Mouse (Mus musculus) limb, embryonic 12.5 days (tissue): ENCODE results near the gene C87436. TPM values are rescaled to one million over a fixed set of nuclear protein-coding genes. Genes with fewer than 3 reads are reported as not detected.

Experiments used
- ATAC-seq: fragments of 200-750 bp; cut with Nextera tagmentation; 2 replicates; pipeline ENCODE4 v1.8.0; 2017; ENCODE audit warnings: low read depth, moderate TSS enrichment; ENCODE audit not compliant: insufficient number of reproducible peaks, insufficient read depth, low FRiP score, low TSS enrichment
- H3K27ac ChIP-seq: fragments of 300-500 bp; sonication (generic); 2 replicates; pipeline ENCODE4 v1.5.1; 2016; ENCODE audit warnings: mild to moderate bottlenecking, moderate library complexity
- H3K27me3 ChIP-seq: fragments of 300-500 bp; sonication (generic); 2 replicates; pipeline ENCODE4 v1.6.1; 2016; ENCODE audit warnings: mild to moderate bottlenecking, moderate library complexity
- H3K36me3 ChIP-seq: fragments of 300-500 bp; sonication (generic); 2 replicates; pipeline ENCODE4 v1.6.1; 2016; ENCODE audit warnings: mild to moderate bottlenecking, moderate library complexity
- H3K4me1 ChIP-seq: fragments of 300-500 bp; sonication (generic); replicated peaks from 2 replicates; pipeline ENCODE4 v1.6.1; 2016
- H3K4me2 ChIP-seq: fragments of 300-500 bp; sonication (generic); 2 replicates; pipeline ENCODE4 v1.6.1; 2016; ENCODE audit warnings: mild to moderate bottlenecking, moderate library complexity
- H3K4me3 ChIP-seq: fragments of 300-500 bp; sonication (generic); replicated peaks from 2 replicates; pipeline ENCODE4 v1.5.1; 2016; ENCODE audit warnings: mild to moderate bottlenecking
- H3K9ac ChIP-seq: fragments of 300-500 bp; sonication (generic); replicated peaks from 2 replicates; pipeline ENCODE4 v1.6.1; 2016; ENCODE audit warnings: mild to moderate bottlenecking, moderate library complexity
- H3K9me3 ChIP-seq: fragments of 300-500 bp; sonication (generic); 2 replicates; pipeline ENCODE4 v1.6.1; 2016; ENCODE audit warnings: mild to moderate bottlenecking, moderate library complexity
- WGBS: fragments of 180-500 bp; shearing (Covaris S2); methylation state at CpG from one replicate; pipeline ENCODE4 v1.1.7; 2016; 5-methylcytosine and 5-hydroxymethylcytosine counted together
- polyA plus RNA-seq: library from polyadenylated mRNA; unstranded; fragments of >200 nt; fragmentation: Nextera tagmentation; extraction: Ambion mirVana; gene quantifications from 2 replicates; pipeline ENCODE4 v1.2.1, GENCODE M21; 2016

The C87436 gene
- polyA plus RNA-seq, 1 experiment from 2014 or later, result 25.8 TPM

GRCm38 (mm10) chr6:86497071-86497815 lies 59.1 kb downstream of the C87436 start:
- ATAC-seq, result no peak
- peak overlapping the region; percentile 48 for H3K4me2 ChIP-seq
- WGBS, result 18% methylated on average over 13 of the region's 13 CpGs
- peak overlapping the region; percentile 31 for H3K4me3 ChIP-seq
- no peaks in the 10 kb centered on the region for H3K27me3 ChIP-seq
- peaks cover 35% of the 10 kb centered on the region for H3K4me1 ChIP-seq
- H3K9me3 ChIP-seq, result no peaks in the 10 kb centered on the region; the same call in 1 of the 2 replicates
- no peaks in the 10 kb centered on the region for H3K36me3 ChIP-seq
- H3K27ac ChIP-seq, result peak overlapping the region; percentile 73
- peak overlapping the region; percentile 47; the same call in 1 of the 2 replicates for H3K9ac ChIP-seq

- no peaks in the 10 kb centered on the region; the same call in 1 of the 2 replicates for H3K9me3 ChIP-seq
These were observed 60.0 kb downstream of the C87436 start for GRCm38 (mm10) chr6:86497942-86498732.

GRCm38 (mm10) chr6:86499571-86500109 lies 61.5 kb downstream of the C87436 start:
- no peak for ATAC-seq
- Histone ChIP-seq H3K4me2 (no peak overlapping the region), H3K9me3 (no peaks in the 10 kb centered on the region; the same call in 1 of the 2 replicates), H3K4me3 (no peak overlapping the region), H3K9ac (no peak overlapping the region), H3K4me1 (peaks cover 26% of the 10 kb centered on the region), H3K27me3 (no peaks in the 10 kb centered on the region), H3K27ac (no peak overlapping the region), H3K36me3 (no peaks in the 10 kb centered on the region)
- 70% methylated on average over 5 of the region's 5 CpGs for WGBS

More at GRCm38 (mm10) chr6:86497942-86498732, 60.0 kb downstream of the C87436 start:
- peaks cover 35% of the 10 kb centered on the region for H3K4me1 ChIP-seq
- no peaks in the 10 kb centered on the region for H3K36me3 ChIP-seq
- ATAC-seq, result no peak
- H3K4me3 ChIP-seq, result peak overlapping the region; percentile 31
- H3K9ac ChIP-seq, result no peak overlapping the region
- H3K4me2 ChIP-seq, result peak overlapping the region; percentile 48
- H3K27me3 ChIP-seq, result no peaks in the 10 kb centered on the region
- 63% methylated on average over 11 of the region's 11 CpGs for WGBS
- H3K27ac ChIP-seq, result no peak overlapping the region

- Histone ChIP-seq H3K4me3 (no peak overlapping the region), H3K27ac (no peak overlapping the region), H3K9me3 (no peaks in the 10 kb centered on the region), H3K36me3 (no peaks in the 10 kb centered on the region), H3K27me3 (no peaks in the 10 kb centered on the region), H3K4me1 (no peaks in the 10 kb centered on the region), H3K9ac (no peak overlapping the region), H3K4me2 (no peak overlapping the region)
- WGBS, result 89% methylated on average over 4 of the region's 4 CpGs
- no peak for ATAC-seq
These were observed 65.3 kb downstream of the C87436 start for GRCm38 (mm10) chr6:86503513-86503912.

GRCm38 (mm10) chr6:86505671-86506070 lies 67.5 kb downstream of the C87436 start:
- WGBS, result 76% methylated on average over 7 of the region's 7 CpGs

GRCm38 (mm10) chr6:86506309-86506708 lies 68.1 kb downstream of the C87436 start:
- H3K9ac ChIP-seq, result no peak overlapping the region
- H3K4me3 ChIP-seq, result no peak overlapping the region
- no peak overlapping the region for H3K27ac ChIP-seq
- H3K9me3 ChIP-seq, result no peaks in the 10 kb centered on the region
- H3K4me2 ChIP-seq, result no peak overlapping the region
- no peak for ATAC-seq
- H3K27me3 ChIP-seq, result no peaks in the 10 kb centered on the region
- H3K4me1 ChIP-seq, result no peaks in the 10 kb centered on the region
- H3K36me3 ChIP-seq, result no peaks in the 10 kb centered on the region
- 71% methylated on average over 3 of the region's 3 CpGs for WGBS

More at GRCm38 (mm10) chr6:86505671-86506070, 67.5 kb downstream of the C87436 start:
- Histone ChIP-seq H3K9me3 (no peaks in the 10 kb centered on the region), H3K4me3 (no peak overlapping the region), H3K4me2 (no peak overlapping the region), H3K9ac (no peak overlapping the region), H3K27ac (no peak overlapping the region), H3K36me3 (no peaks in the 10 kb centered on the region), H3K27me3 (no peaks in the 10 kb centered on the region), H3K4me1 (no peaks in the 10 kb centered on the region)
- ATAC-seq, result no peak

GRCm38 (mm10) chr6:86507116-86507515 lies 68.9 kb downstream of the C87436 start:
- Histone ChIP-seq H3K27ac (no peak overlapping the region), H3K9me3 (no peaks in the 10 kb centered on the region), H3K9ac (no peak overlapping the region), H3K4me3 (no peak overlapping the region), H3K4me1 (no peaks in the 10 kb centered on the region), H3K4me2 (no peak overlapping the region), H3K36me3 (no peaks in the 10 kb centered on the region), H3K27me3 (no peaks in the 10 kb centered on the region)
- ATAC-seq, result no peak

- Histone ChIP-seq H3K4me2 (no peak overlapping the region), H3K27me3 (no peaks in the 10 kb centered on the region), H3K27ac (no peak overlapping the region), H3K36me3 (no peaks in the 10 kb centered on the region), H3K4me3 (no peak overlapping the region), H3K9ac (no peak overlapping the region), H3K4me1 (no peaks in the 10 kb centered on the region), H3K9me3 (no peaks in the 10 kb centered on the region)
- no peak for ATAC-seq
- 90% methylated on average over 3 of the region's 3 CpGs for WGBS
These were observed 70.6 kb downstream of the C87436 start for GRCm38 (mm10) chr6:86508736-86509135.

- 85% methylated on average over 4 of the region's 4 CpGs for WGBS
- no peak for ATAC-seq
- Histone ChIP-seq H3K9ac (no peak overlapping the region), H3K4me3 (no peak overlapping the region), H3K4me2 (no peak overlapping the region), H3K4me1 (no peaks in the 10 kb centered on the region), H3K9me3 (no peaks in the 10 kb centered on the region), H3K36me3 (no peaks in the 10 kb centered on the region), H3K27me3 (no peaks in the 10 kb centered on the region), H3K27ac (no peak overlapping the region)
These were observed 71.2 kb downstream of the C87436 start for GRCm38 (mm10) chr6:86509194-86509865.

- WGBS, result 60% methylated on average over 3 of the region's 3 CpGs
- Histone ChIP-seq H3K36me3 (no peaks in the 10 kb centered on the region), H3K27me3 (no peaks in the 10 kb centered on the region), H3K4me3 (no peak overlapping the region), H3K4me2 (no peak overlapping the region), H3K4me1 (no peaks in the 10 kb centered on the region), H3K27ac (no peak overlapping the region), H3K9me3 (no peaks in the 10 kb centered on the region), H3K9ac (no peak overlapping the region)
- ATAC-seq, result no peak
These were observed 71.7 kb downstream of the C87436 start for GRCm38 (mm10) chr6:86509866-86510200.

- H3K4me3 ChIP-seq, result no peak overlapping the region
- H3K27ac ChIP-seq, result no peak overlapping the region
- WGBS, result 77% methylated on average over 4 of the region's 4 CpGs
- no peaks in the 10 kb centered on the region for H3K27me3 ChIP-seq
- ATAC-seq, result no peak
- no peaks in the 10 kb centered on the region for H3K9me3 ChIP-seq
- H3K4me2 ChIP-seq, result no peak overlapping the region
- no peaks in the 10 kb centered on the region for H3K4me1 ChIP-seq
- H3K36me3 ChIP-seq, result no peaks in the 10 kb centered on the region
- H3K9ac ChIP-seq, result no peak overlapping the region
These were observed 72.8 kb downstream of the C87436 start for GRCm38 (mm10) chr6:86510979-86511378.
